In genomic region chr8:126600816-126601243, GRCm38 (mm10) we compare ENCODE assay signal across 8 mouse cellular contexts. TPM values are rescaled to one million over a fixed set of nuclear protein-coding genes. Genes with fewer than 3 reads are reported as not detected.
A peak's percentile ranks its signal among the peaks of the same experiment; 100 is the strongest.
DNase-seq lines count a peak whose midpoint lies in the region; ATAC-seq lines count a peak whose summit lies in the region.

No protein-coding gene starts in this region.

- no peak overlapping the region for H3K9ac ChIP-seq in limb, embryonic 12.5 days (replicated peaks)
- H3K9ac ChIP-seq in embryonic facial prominence, embryonic 12.5 days: no peak overlapping the region
- H3K9ac ChIP-seq in hindbrain, embryonic 15.5 days: no peak overlapping the region

- no peak for ATAC-seq in limb, embryonic 12.5 days (ENCODE audit: insufficient number of reproducible peaks, insufficient read depth, low FRiP score, low TSS enrichment, low read depth)
- no peak for ATAC-seq in embryonic facial prominence, embryonic 12.5 days (ENCODE audit: insufficient number of reproducible peaks, insufficient read depth, low FRiP score, low TSS enrichment)
- no peak for ATAC-seq in hindbrain, embryonic 15.5 days (ENCODE audit: low FRiP score, low read depth)
- no peak for ATAC-seq in inflammation-experienced regulatory T-cells, adult 6 months

- no peak for DNase-seq in limb, embryonic 10.5 days (ENCODE audit: low spot score)
- DNase-seq in lung, postnatal 14 days: peak; percentile 61
- DNase-seq in natural killer cell, adult 2 months (ENCODE audit: low spot score in 2 of 2): no peak
- no peak for DNase-seq in thymus, postnatal 14 days

- 0 out of 2 replicates have a peak overlapping the region, but pooled peaks have one; percentile 9 for H3K27ac ChIP-seq in limb, embryonic 12.5 days
- H3K27ac ChIP-seq in limb, embryonic 10.5 days: no peak overlapping the region
- peak overlapping the region; percentile 78 for H3K27ac ChIP-seq in embryonic facial prominence, embryonic 12.5 days
- peak overlapping the region; percentile 0; the same call in 1 of the 2 replicates for H3K27ac ChIP-seq in hindbrain, embryonic 15.5 days (replicated peaks)

- H3K27me3 ChIP-seq in limb, embryonic 12.5 days: no peaks in the 10 kb centered on the region
- H3K27me3 ChIP-seq in limb, embryonic 10.5 days (ENCODE audit: low read depth, poor library complexity, severe bottlenecking): peaks cover 4% of the 10 kb centered on the region; the same call in 1 of the 2 replicates
- no peaks in the 10 kb centered on the region for H3K27me3 ChIP-seq in embryonic facial prominence, embryonic 12.5 days
- no peaks in the 10 kb centered on the region for H3K27me3 ChIP-seq in hindbrain, embryonic 15.5 days

- H3K4me1 ChIP-seq in limb, embryonic 12.5 days (replicated peaks): peaks cover 54% of the 10 kb centered on the region
- H3K4me1 ChIP-seq in limb, embryonic 10.5 days: peaks cover 39% of the 10 kb centered on the region
- peaks cover 53% of the 10 kb centered on the region for H3K4me1 ChIP-seq in embryonic facial prominence, embryonic 12.5 days
- peaks cover 51% of the 10 kb centered on the region for H3K4me1 ChIP-seq in hindbrain, embryonic 15.5 days (replicated peaks)

- no peaks in the 10 kb centered on the region for H3K9me3 ChIP-seq in limb, embryonic 12.5 days
- H3K9me3 ChIP-seq in limb, embryonic 10.5 days (replicated peaks): no peaks in the 10 kb centered on the region
- no peaks in the 10 kb centered on the region for H3K9me3 ChIP-seq in embryonic facial prominence, embryonic 12.5 days
- H3K9me3 ChIP-seq in hindbrain, embryonic 15.5 days: no peaks in the 10 kb centered on the region

- no peak overlapping the region for H3K4me3 ChIP-seq in limb, embryonic 12.5 days (replicated peaks)
- H3K4me3 ChIP-seq in limb, embryonic 10.5 days: no peak overlapping the region
- no peak overlapping the region for H3K4me3 ChIP-seq in embryonic facial prominence, embryonic 12.5 days
- H3K4me3 ChIP-seq in hindbrain, embryonic 15.5 days: no peak overlapping the region

- H3K36me3 ChIP-seq in limb, embryonic 12.5 days: no peaks in the 10 kb centered on the region
- no peaks in the 10 kb centered on the region for H3K36me3 ChIP-seq in limb, embryonic 10.5 days
- no peaks in the 10 kb centered on the region for H3K36me3 ChIP-seq in embryonic facial prominence, embryonic 12.5 days
- H3K36me3 ChIP-seq in hindbrain, embryonic 15.5 days: no peaks in the 10 kb centered on the region

- H3K4me2 ChIP-seq in limb, embryonic 12.5 days: no peak overlapping the region
- no peak overlapping the region for H3K4me2 ChIP-seq in embryonic facial prominence, embryonic 12.5 days (replicated peaks)
- H3K4me2 ChIP-seq in hindbrain, embryonic 15.5 days: no peak overlapping the region

- whole genome bisulfite sequencing in limb, embryonic 12.5 days: 12% methylated on average over 7 of the region's 7 CpGs
- 15% methylated on average over 7 of the region's 7 CpGs for WGBS in limb, embryonic 10.5 days
- WGBS in embryonic facial prominence, embryonic 12.5 days: 4% methylated on average over 7 of the region's 7 CpGs
- WGBS in hindbrain, embryonic 15.5 days: 3% methylated on average over 7 of the region's 7 CpGs

RNA-seq across cellular contexts. Expression of gene Irf2bp2, which starts 7.0 kb away (rescaled TPM):
- 9.3 and 11.0 TPM in 2 replicates for polyA plus RNA-seq in limb, embryonic 12.5 days (2016; fragmentation: Nextera tagmentation; extraction: Ambion mirVana)
- 4.2 and 4.5 TPM in 2 replicates for polyA plus RNA-seq in limb, embryonic 10.5 days (2016; fragmentation: Nextera tagmentation; extraction: Ambion mirVana)
- polyA plus RNA-seq in embryonic facial prominence, embryonic 12.5 days (2016; fragmentation: Nextera tagmentation; extraction: Ambion mirVana): 11.5 and 12.0 TPM in 2 replicates
- polyA plus RNA-seq in hindbrain, embryonic 15.5 days (2015; fragmentation: Nextera tagmentation; extraction: Ambion mirVana): 9.1 and 9.2 TPM in 2 replicates
- polyA plus RNA-seq in inflammation-experienced regulatory T-cells, adult 6 months (2017; shearing (Covaris generic)): 10 to 100 TPM; 16.7 to 25.3 (median 24.5) TPM
